Mouse (Mus musculus) bone marrow macrophage, adult 2 months (primary cell): ENCODE results near the gene Arhgef3.

Experiments
- CTCF ChIP-seq: IDR thresholded peaks from 2 replicates; pipeline ENCODE4 v1.5.1; 2012; ENCODE audit warnings: low read depth, mild to moderate bottlenecking, low read length, moderate library complexity
- POLR2A ChIP-seq: IDR thresholded peaks from 2 replicates; pipeline ENCODE4 v1.6.1; 2012; ENCODE audit warnings: mild to moderate bottlenecking, low read depth, low read length, borderline replicate concordance

GRCm38 (mm10) chr14:27298875-27299274 is 184.2 kb downstream of the Arhgef3 start:
- TF ChIP-seq CTCF = no peak
- TF ChIP-seq POLR2A = no peak
